Mouse (Mus musculus) small intestine, adult 2 months (tissue): ENCODE measurements around the gene Krtdap. TPM values are rescaled to one million over a fixed set of nuclear protein-coding genes. Genes with fewer than 3 reads are reported as not detected.
A peak's percentile ranks its signal among the peaks of the same experiment; 100 is the strongest.

Experiments used
- H3K27ac ChIP-seq: fragments of 200-500 bp; 2 replicates; pipeline ENCODE4 v1.5.1; 2012; ENCODE audit warnings: low read depth, low read length, control low read depth, inconsistent platforms; ENCODE audit not compliant: insufficient read depth
- H3K27me3 ChIP-seq: fragments of 200-500 bp; 2 replicates; pipeline ENCODE4 v1.6.1; 2012; ENCODE audit warnings: mild to moderate bottlenecking, moderate library complexity, low read length, inconsistent platforms; ENCODE audit not compliant: control insufficient read depth, insufficient read depth
- H3K36me3 ChIP-seq: fragments of 200-500 bp; 2 replicates; pipeline ENCODE4 v1.6.1; 2012; ENCODE audit warnings: mild to moderate bottlenecking, low read length, control low read depth, inconsistent platforms; ENCODE audit not compliant: control insufficient read depth, insufficient read depth
- H3K4me1 ChIP-seq: fragments of 200-500 bp; 2 replicates; pipeline ENCODE4 v1.6.1; 2012; ENCODE audit warnings: low read length, inconsistent platforms, mixed read lengths; ENCODE audit not compliant: control insufficient read depth, insufficient read depth, insufficient read length
- H3K4me3 ChIP-seq: fragments of 200-500 bp; 2 replicates; pipeline ENCODE4 v1.5.1; 2012; ENCODE audit warnings: low read depth, mild to moderate bottlenecking, control low read depth, inconsistent platforms, low read length, moderate library complexity
- CTCF ChIP-seq: fragments of 200-500 bp; IDR thresholded peaks from 2 replicates; pipeline ENCODE4 v1.5.1; 2012; ENCODE audit warnings: low read depth, mild to moderate bottlenecking, control low read depth, inconsistent platforms, low read length, moderate library complexity, mixed read lengths; ENCODE audit not compliant: insufficient replicate concordance, insufficient read length; ENCODE audit errors: extremely low read depth
- POLR2A ChIP-seq: fragments of 200-500 bp; IDR thresholded peaks from 2 replicates; pipeline ENCODE4 v1.6.1; 2012; ENCODE audit warnings: low read depth, mild to moderate bottlenecking, control low read depth, inconsistent platforms, low read length, moderate library complexity
- WGBS: fragments of 180-500 bp; shearing (Covaris S2); methylation state at CpG from one replicate; pipeline ENCODE4 v1.1.7; 2018; 5-methylcytosine and 5-hydroxymethylcytosine counted together
- polyA plus RNA-seq: library from polyadenylated mRNA; depleted of rRNA; stranded (reverse); fragments of >200 nt; gene quantifications from 2 replicates; pipeline ENCODE4 v1.2.3, GENCODE M21; 2012

Krtdap gene
- polyA plus RNA-seq, 1 experiment = not detected

- no peak overlapping the region for H3K4me3 ChIP-seq
- no peak overlapping the region for H3K27ac ChIP-seq
- 77% methylated on average over 6 of the region's 6 CpGs for WGBS
- peaks cover 12% of the 10 kb centered on the region; the same call in 1 of the 2 replicates for H3K4me1 ChIP-seq
- H3K36me3 ChIP-seq = no peaks in the 10 kb centered on the region
- no peak for TF ChIP-seq POLR2A
- peak; percentile 43; the same call in 1 of the 2 replicates for TF ChIP-seq CTCF
- H3K27me3 ChIP-seq = no peaks in the 10 kb centered on the region
Measured at GRCm38 (mm10) chr7:30810319-30810718, 22.6 kb downstream of the Krtdap start.

- peak overlapping the region; percentile 67 for H3K27ac ChIP-seq
- WGBS = 6% methylated on average over 9 of the region's 9 CpGs
- H3K4me3 ChIP-seq = peak overlapping the region; percentile 26; the same call in 1 of the 2 replicates
- no peaks in the 10 kb centered on the region for H3K36me3 ChIP-seq
- peaks cover 12% of the 10 kb centered on the region; the same call in 1 of the 2 replicates for H3K4me1 ChIP-seq
- TF ChIP-seq CTCF = no peak
- no peak for TF ChIP-seq POLR2A
- no peaks in the 10 kb centered on the region for H3K27me3 ChIP-seq
Measured at GRCm38 (mm10) chr7:30811757-30812290, 24.1 kb downstream of the Krtdap start.

- TF ChIP-seq CTCF = no peak
- no peak for TF ChIP-seq POLR2A
- H3K36me3 ChIP-seq = no peaks in the 10 kb centered on the region
- peaks cover 12% of the 10 kb centered on the region; the same call in 1 of the 2 replicates for H3K4me1 ChIP-seq
- no peaks in the 10 kb centered on the region for H3K27me3 ChIP-seq
- peak overlapping the region; percentile 67 for H3K27ac ChIP-seq
- H3K4me3 ChIP-seq = peak overlapping the region; percentile 26; the same call in 1 of the 2 replicates
- WGBS = 19% methylated on average over 6 of the region's 6 CpGs
Measured at GRCm38 (mm10) chr7:30812291-30812807, 24.7 kb downstream of the Krtdap start.

- 17% methylated on average over 6 of the region's 6 CpGs for WGBS
- Histone ChIP-seq H3K36me3 (no peaks in the 10 kb centered on the region), H3K27me3 (no peaks in the 10 kb centered on the region), H3K27ac (peak overlapping the region; percentile 17; the same call in 1 of the 2 replicates), H3K4me1 (peaks cover 5% of the 10 kb centered on the region), H3K4me3 (peak overlapping the region; percentile 28)
- TF ChIP-seq CTCF (no peak), POLR2A (no peak)
Measured at GRCm38 (mm10) chr7:30820131-30820530, 32.4 kb downstream of the Krtdap start.

GRCm38 (mm10) chr7:30820854-30821445 lies 33.3 kb downstream of the Krtdap start:
- Histone ChIP-seq H3K36me3 (no peaks in the 10 kb centered on the region), H3K27me3 (no peaks in the 10 kb centered on the region), H3K27ac (peak overlapping the region; percentile 17; the same call in 1 of the 2 replicates), H3K4me3 (peak overlapping the region; percentile 38), H3K4me1 (peaks cover 5% of the 10 kb centered on the region)
- TF ChIP-seq CTCF = no peak
- 68% methylated on average over 7 of the region's 7 CpGs for WGBS

GRCm38 (mm10) chr7:30821532-30821931 lies 33.8 kb downstream of the Krtdap start:
- H3K4me3 ChIP-seq = no peak overlapping the region
- H3K27me3 ChIP-seq = no peaks in the 10 kb centered on the region
- peaks cover 5% of the 10 kb centered on the region for H3K4me1 ChIP-seq
- WGBS = 77% methylated on average over 5 of the region's 5 CpGs
- H3K27ac ChIP-seq = no peak overlapping the region
- no peaks in the 10 kb centered on the region for H3K36me3 ChIP-seq
- TF ChIP-seq CTCF (no peak), POLR2A (no peak)

GRCm38 (mm10) chr7:30823675-30824074 lies 36.0 kb downstream of the Krtdap start, which contains the start of gene Ffar2:
TSS of gene Ffar2 (minus strand) at chr7:30823775.
- no peak within 1 kb of the TSS for H3K27ac ChIP-seq
- no peak within 1 kb of the TSS for H3K4me3 ChIP-seq
- H3K36me3 ChIP-seq = no peaks in the 10 kb centered on the region
- peaks cover 5% of the 10 kb centered on the region for H3K4me1 ChIP-seq
- H3K27me3 ChIP-seq = no peaks in the 10 kb centered on the region
- TF ChIP-seq CTCF = no peak
- TF ChIP-seq POLR2A = no peak
- WGBS = 66% methylated on average over 18 of the region's 18 CpGs
